Mouse (Mus musculus) MN1 (cell line): ENCODE results near the gene Gm973.

Experiments used
- DNase-seq: peaks from one replicate; pipeline ENCODE4 v3.0.0-alpha.2; 2016; ENCODE audit warnings: low spot score

Gm973 gene

DNA sequence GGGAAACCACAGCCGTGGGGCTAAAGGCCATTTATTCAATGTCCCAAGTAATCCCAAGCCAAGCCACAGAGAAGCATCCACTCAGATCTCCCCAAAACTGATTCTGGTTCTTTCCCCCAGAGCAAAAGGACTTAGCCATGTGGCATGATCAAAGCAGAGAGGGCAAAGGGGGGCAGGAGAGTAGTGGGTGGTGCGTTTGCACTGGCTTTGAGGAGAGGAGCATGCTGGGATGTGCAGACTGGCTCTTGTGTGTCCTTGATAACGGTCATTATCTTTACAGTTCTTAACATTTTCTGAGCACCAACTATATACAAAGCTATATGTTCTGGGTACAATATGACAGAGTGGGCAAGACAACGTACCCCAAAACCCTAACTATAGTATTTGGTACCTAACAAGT is 23.6 kb upstream of the Gm973 start:
- no peak for DNase-seq

DNA sequence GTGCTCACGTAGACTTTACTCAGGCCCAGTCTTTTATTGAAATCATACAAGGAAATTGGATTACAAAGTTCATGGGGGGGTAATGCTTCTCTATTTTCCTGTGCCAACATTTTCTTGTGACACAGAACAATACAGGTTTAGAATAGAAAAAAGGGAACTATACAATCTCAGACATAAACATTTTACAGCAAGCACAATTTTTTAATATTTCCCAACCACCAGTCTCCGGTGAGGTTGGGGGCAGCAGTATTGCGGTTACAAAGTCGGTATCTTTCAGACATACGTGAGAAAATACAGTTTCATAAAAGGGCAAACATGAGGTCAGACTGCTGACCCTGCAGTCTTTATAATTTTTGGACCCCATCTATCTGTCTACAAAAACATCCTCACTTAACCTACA is 20.1 kb upstream of the Gm973 start:
- DNase-seq = no peak

DNA sequence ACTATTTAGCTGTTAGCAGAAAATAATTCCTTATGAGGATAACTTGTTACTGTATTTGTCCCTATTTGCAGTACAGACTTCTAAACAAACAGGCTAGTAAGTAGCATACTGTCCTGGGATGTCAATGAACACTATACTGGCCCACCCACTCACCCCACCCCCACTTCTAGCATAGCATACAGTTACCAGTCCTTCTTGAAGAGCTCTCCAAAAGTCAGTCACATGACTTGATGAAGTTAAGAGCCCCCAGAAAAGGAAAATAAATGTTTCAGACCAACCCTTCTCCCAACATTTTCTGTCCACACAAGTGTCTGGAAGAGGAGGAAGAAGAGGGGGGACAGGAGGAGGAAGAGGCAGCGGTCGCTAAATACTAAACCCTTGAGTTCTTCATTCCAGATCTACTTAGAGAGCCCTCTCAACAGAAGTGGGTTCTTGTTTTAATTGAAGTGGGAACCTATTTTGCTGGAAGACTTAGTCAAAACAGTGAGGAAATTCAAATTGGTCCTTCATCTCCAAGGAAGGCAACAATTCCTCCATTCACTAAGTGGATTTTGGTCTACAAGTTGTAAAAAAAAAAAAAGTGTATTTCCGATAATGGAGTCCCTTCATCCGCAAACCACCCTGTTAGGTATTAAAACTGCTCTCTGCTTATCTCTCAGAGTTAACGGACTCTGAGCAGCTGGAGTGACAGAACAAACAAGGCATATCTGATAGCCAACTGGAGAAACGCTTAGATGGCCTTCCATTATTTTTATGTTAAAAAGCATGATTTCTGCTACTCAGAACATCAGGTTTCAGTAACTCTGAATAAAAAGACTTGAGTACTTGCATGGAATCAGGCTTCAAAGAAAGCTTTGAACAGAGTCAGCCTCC is 18.1 kb upstream of the Gm973 start:
- no peak for DNase-seq

GRCm38 (mm10) chr1:59499327-59499726 is 16.7 kb upstream of the Gm973 start:
- no peak for DNase-seq

DNA sequence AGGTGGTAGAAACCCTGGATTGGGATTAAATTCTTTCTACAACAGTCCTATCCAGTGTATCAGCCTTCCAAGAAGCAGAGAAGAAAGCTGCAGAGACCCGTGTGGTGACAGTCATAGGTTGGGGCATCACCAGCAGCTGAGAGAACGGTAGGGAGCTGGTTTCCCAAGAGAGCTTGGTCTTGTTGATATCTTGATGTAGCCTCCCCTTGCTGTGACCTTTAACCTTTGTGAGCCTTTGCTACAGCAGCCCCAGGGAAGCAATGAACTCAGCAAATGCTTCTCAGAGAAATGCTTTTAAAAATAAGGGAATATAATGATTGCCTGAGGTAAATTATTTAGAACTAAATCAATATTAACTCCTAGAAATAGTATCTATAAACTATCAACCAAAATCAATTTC is 13.7 kb upstream of the Gm973 start:
- no peak for DNase-seq

DNA sequence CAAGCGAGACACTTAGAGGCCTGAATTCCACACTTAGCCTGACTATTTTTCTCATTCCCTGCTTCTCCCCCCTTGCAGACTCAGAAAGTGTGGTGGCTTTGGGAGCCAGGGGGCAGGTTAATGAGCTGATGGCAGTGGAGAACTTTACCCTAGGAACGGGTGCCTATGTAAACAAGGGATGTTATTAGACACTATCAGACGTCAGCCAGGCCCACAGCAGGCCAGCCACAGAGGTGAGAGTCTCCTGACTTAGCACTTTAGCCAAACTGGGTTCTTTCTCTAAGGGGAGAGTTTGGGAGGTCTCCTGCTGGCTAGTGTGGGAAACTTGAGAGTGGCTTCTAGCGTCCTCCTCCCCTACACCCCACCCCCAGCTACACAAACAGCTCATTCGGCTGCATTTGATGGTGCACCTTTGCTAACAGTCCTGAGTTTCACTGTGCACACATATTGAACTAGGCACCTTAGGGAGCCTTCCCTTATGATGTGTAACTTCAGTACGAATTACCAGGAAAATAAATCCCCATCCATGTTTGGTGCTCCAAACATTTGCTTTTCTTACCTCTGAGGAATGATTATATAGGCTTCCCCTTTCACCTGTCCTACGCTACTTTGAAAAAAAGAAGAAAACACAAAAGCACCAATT is 12.3 kb upstream of the Gm973 start:
- DNase-seq = no peak

DNA sequence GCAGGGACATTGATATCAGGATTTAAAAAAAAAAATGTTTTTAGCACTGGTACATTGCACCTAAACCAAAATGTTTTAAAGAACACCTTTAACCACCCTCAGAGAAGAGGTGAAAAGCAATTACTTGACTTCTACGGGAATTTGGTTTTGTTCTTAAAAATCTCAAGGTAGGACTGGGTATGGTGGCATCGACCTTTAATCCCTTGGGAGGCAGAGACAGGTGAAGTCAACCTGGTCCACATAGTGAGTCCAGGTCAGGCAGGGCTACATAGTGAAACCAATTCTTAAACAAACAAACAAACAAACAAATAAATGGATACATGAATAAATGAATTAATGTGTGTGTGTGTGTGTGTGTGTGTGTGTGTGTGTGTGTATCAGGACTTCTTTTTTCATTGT is 11.8 kb upstream of the Gm973 start:
- DNase-seq = no peak

GRCm38 (mm10) chr1:59508463-59509139 is 7.5 kb upstream of the Gm973 start:
- DNase-seq = no peak

- no peak for DNase-seq
Measured at GRCm38 (mm10) chr1:59511566-59512270, 4.3 kb upstream of the Gm973 start.

GRCm38 (mm10) chr1:59520226-59520837 is 4.3 kb downstream of the Gm973 start:
- no peak for DNase-seq

DNA sequence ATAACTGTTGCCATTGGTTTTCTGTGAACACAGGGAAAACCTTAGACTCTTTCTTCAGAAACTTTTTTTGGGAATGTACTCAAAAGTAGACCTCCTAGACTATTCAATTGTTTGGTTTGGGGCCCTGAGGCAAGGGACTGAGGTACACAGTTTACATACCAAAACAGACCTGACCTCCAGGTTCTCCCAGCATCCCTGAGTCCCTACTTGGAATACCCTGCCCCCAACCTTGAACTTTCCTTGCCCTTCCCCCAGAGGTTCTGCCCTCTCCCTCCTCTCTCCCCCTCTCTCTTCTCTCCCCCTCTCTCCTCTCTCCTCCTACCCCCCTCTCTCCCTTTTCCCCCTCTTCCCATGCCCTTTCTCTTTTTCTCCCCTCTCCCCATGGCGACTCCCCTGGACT is 6.4 kb downstream of the Gm973 start:
- DNase-seq = no peak

GRCm38 (mm10) chr1:59523378-59523958 is 7.4 kb downstream of the Gm973 start:
- no peak for DNase-seq

- DNase-seq = no peak
Measured at GRCm38 (mm10) chr1:59524071-59524470, 8.0 kb downstream of the Gm973 start.

GRCm38 (mm10) chr1:59524759-59525158 is 8.7 kb downstream of the Gm973 start:
- DNase-seq = no peak

GRCm38 (mm10) chr1:59527219-59527618 is 11.2 kb downstream of the Gm973 start:
- DNase-seq = no peak

GRCm38 (mm10) chr1:59534976-59535810 is 19.1 kb downstream of the Gm973 start:
- DNase-seq = no peak

- DNase-seq = no peak
Measured at GRCm38 (mm10) chr1:59538381-59538780, 22.3 kb downstream of the Gm973 start.

- no peak for DNase-seq
Measured at GRCm38 (mm10) chr1:59540537-59541148, 24.6 kb downstream of the Gm973 start.

GRCm38 (mm10) chr1:59541271-59542020 is 25.4 kb downstream of the Gm973 start:
- no peak for DNase-seq
